Comparison of ENCODE assay signal across 22 mouse cellular contexts in the genomic region with DNA sequence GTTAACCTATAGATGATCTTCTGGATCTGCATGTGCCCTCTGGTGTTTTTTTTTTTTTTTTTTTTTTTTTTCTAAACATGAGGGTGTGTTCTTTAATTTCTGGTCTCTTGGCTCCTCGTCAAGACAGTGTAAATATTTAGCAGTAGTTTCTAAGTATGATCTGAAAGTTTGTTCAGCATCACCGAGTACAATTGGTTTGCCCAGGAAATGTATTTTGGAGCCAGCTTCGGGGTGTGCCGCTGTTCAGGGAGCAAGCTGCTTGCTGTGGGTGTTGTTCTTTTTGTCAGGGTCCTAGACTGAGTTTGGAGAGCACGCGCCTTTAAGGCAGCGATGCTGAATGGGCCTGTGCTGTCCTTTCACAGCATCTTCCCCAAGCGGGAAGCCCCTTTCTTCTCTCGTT. TPM values are rescaled to one million over a fixed set of nuclear protein-coding genes. Genes with fewer than 3 reads are reported as not detected.
DNase-seq lines count a peak whose midpoint lies in the region; ATAC-seq lines count a peak whose summit lies in the region.
"Had no signal": no experiment of that assay in that cellular context is flagged by ENCODE, and none has a peak within 500 bp of the region (broad histone marks: within the 10 kb centered on the region; RNA-seq: fewer than 3 reads in every experiment).

No protein-coding gene starts in this region.

- H3K9ac ChIP-seq in hindbrain, embryonic 13.5 days, result no peak overlapping the region
- H3K9ac ChIP-seq in hindbrain, embryonic 16.5 days (ENCODE audit: low read depth, low read length), result no peak overlapping the region
- no peak overlapping the region for H3K9ac ChIP-seq in neural tube, embryonic 13.5 days
- no peak overlapping the region; the same call in 1 of the 2 replicates for H3K9ac ChIP-seq in lung, embryonic 16.5 days (ENCODE audit: low read length)
- H3K9ac ChIP-seq in stomach, embryonic 16.5 days (ENCODE audit: low read length), result no peak overlapping the region
- H3K9ac ChIP-seq: forebrain, postnatal 0 days; liver, embryonic 12.5 days had no signal

- peaks cover 43% of the 10 kb centered on the region for H3K4me1 ChIP-seq in hindbrain, embryonic 13.5 days (replicated peaks)
- H3K4me1 ChIP-seq in hindbrain, embryonic 16.5 days (ENCODE audit: control insufficient read depth, insufficient read depth, low read depth, low read length), result peaks cover 8% of the 10 kb centered on the region; the same call in 1 of the 2 replicates
- H3K4me1 ChIP-seq in neural tube, embryonic 13.5 days (replicated peaks), result peaks cover 56% of the 10 kb centered on the region
- H3K4me1 ChIP-seq in lung, embryonic 16.5 days (replicated peaks; ENCODE audit: control insufficient read depth, insufficient read depth, low read length), result peaks cover 17% of the 10 kb centered on the region
- peaks cover 19% of the 10 kb centered on the region for H3K4me1 ChIP-seq in stomach, embryonic 16.5 days (ENCODE audit: control insufficient read depth, insufficient read depth, low read length)

- 0 out of 2 replicates have a peak overlapping the region, but pooled peaks have one; percentile 13 for H3K4me2 ChIP-seq in hindbrain, embryonic 13.5 days
- no peak overlapping the region for H3K4me2 ChIP-seq in hindbrain, embryonic 16.5 days (ENCODE audit: low read length)
- 0 out of 2 replicates have a peak overlapping the region, but pooled peaks have one; percentile 10 for H3K4me2 ChIP-seq in neural tube, embryonic 13.5 days
- peak overlapping the region; percentile 31; the same call in 1 of the 2 replicates for H3K4me2 ChIP-seq in lung, embryonic 16.5 days (ENCODE audit: low read depth, low read length)
- peak overlapping the region; percentile 32 for H3K4me2 ChIP-seq in stomach, embryonic 16.5 days (ENCODE audit: low read depth, low read length)
- H3K4me2 ChIP-seq: liver, embryonic 12.5 days had no signal

- H3K36me3 ChIP-seq in hindbrain, embryonic 13.5 days, result 0 out of 2 replicates have a peak, but pooled peaks cover 4% of the 10 kb centered on the region
- H3K36me3 ChIP-seq in hindbrain, embryonic 16.5 days (ENCODE audit: control insufficient read depth, insufficient read depth, low read length), result peaks cover 3% of the 10 kb centered on the region; the same call in 1 of the 2 replicates
- peaks cover 3% of the 10 kb centered on the region; the same call in 1 of the 2 replicates for H3K36me3 ChIP-seq in neural tube, embryonic 13.5 days
- no peaks in the 10 kb centered on the region for H3K36me3 ChIP-seq in lung, embryonic 16.5 days (ENCODE audit: control insufficient read depth, insufficient read depth, low read length)
- H3K36me3 ChIP-seq in stomach, embryonic 16.5 days (ENCODE audit: control insufficient read depth, insufficient read depth, low read length), result no peaks in the 10 kb centered on the region
- H3K36me3 ChIP-seq: liver, embryonic 12.5 days had no signal

- DNase-seq in neural tube, embryonic 10.5 days (ENCODE audit: extremely low spot score, low spot score), result no peak
- no peak for DNase-seq in thymus, postnatal 14 days
- no peak for DNase-seq in adrenal gland, adult 8-10 months
- DNase-seq: B cell, adult 2 months; cerebellum, adult 9-11 months; forebrain, postnatal 0 days; gastrocnemius, postnatal 10 days; heart, postnatal 14 days; kidney, postnatal 36 days; layer of hippocampus, postnatal 36 days; spleen, adult 18-20 months had no signal

- no peak overlapping the region for H3K4me3 ChIP-seq in hindbrain, embryonic 13.5 days
- H3K4me3 ChIP-seq in hindbrain, embryonic 16.5 days (ENCODE audit: low read length), result no peak overlapping the region
- no peak overlapping the region for H3K4me3 ChIP-seq in neural tube, embryonic 13.5 days
- H3K4me3 ChIP-seq in lung, embryonic 16.5 days (ENCODE audit: low read length), result no peak overlapping the region
- H3K4me3 ChIP-seq in stomach, embryonic 16.5 days (replicated peaks; ENCODE audit: low read length), result no peak overlapping the region
- H3K4me3 ChIP-seq: heart, embryonic 10.5 days; limb, embryonic 10.5 days; liver, embryonic 12.5 days; megakaryocyte, embryonic 14.5 days; myocyte had no signal

- H3K27ac ChIP-seq in hindbrain, embryonic 13.5 days, result no peak overlapping the region
- no peak overlapping the region for H3K27ac ChIP-seq in hindbrain, embryonic 16.5 days (ENCODE audit: low read depth, low read length)
- H3K27ac ChIP-seq in neural tube, embryonic 13.5 days (replicated peaks), result no peak overlapping the region
- H3K27ac ChIP-seq in lung, embryonic 16.5 days (ENCODE audit: low read length), result 0 out of 2 replicates have a peak overlapping the region, but pooled peaks have one; percentile 63
- peak overlapping the region; percentile 55 for H3K27ac ChIP-seq in stomach, embryonic 16.5 days (ENCODE audit: low read length)
- H3K27ac ChIP-seq: heart, embryonic 10.5 days; limb, embryonic 10.5 days; liver, embryonic 12.5 days had no signal

- ATAC-seq in hindbrain, embryonic 13.5 days (ENCODE audit: low FRiP score), result no peak
- ATAC-seq in hindbrain, embryonic 16.5 days, result no peak
- ATAC-seq in neural tube, embryonic 13.5 days (ENCODE audit: low read depth), result no peak
- ATAC-seq in lung, embryonic 16.5 days (ENCODE audit: low read depth), result no peak
- ATAC-seq in stomach, embryonic 16.5 days (ENCODE audit: insufficient read depth, low FRiP score), result no peak
- ATAC-seq: forebrain, postnatal 0 days; inflammation-experienced regulatory T-cells, adult 6 months; liver, embryonic 12.5 days had no signal

- H3K9me3 ChIP-seq in hindbrain, embryonic 13.5 days, result no peaks in the 10 kb centered on the region
- H3K9me3 ChIP-seq in hindbrain, embryonic 16.5 days (ENCODE audit: control insufficient read depth, low read length), result no peaks in the 10 kb centered on the region; the same call in 1 of the 2 replicates
- H3K9me3 ChIP-seq in neural tube, embryonic 13.5 days, result no peaks in the 10 kb centered on the region
- H3K9me3 ChIP-seq in lung, embryonic 16.5 days (ENCODE audit: control insufficient read depth, low read length), result no peaks in the 10 kb centered on the region
- H3K9me3 ChIP-seq in stomach, embryonic 16.5 days (replicated peaks; ENCODE audit: control insufficient read depth, low read length), result no peaks in the 10 kb centered on the region; the same call in 1 of the 2 replicates
- H3K9me3 ChIP-seq: heart, embryonic 10.5 days; limb, embryonic 10.5 days; liver, embryonic 12.5 days had no signal

- H3K27me3 ChIP-seq in hindbrain, embryonic 13.5 days, result no peaks in the 10 kb centered on the region
- no peaks in the 10 kb centered on the region for H3K27me3 ChIP-seq in hindbrain, embryonic 16.5 days (replicated peaks; ENCODE audit: control insufficient read depth, insufficient read depth, low read length)
- no peaks in the 10 kb centered on the region for H3K27me3 ChIP-seq in neural tube, embryonic 13.5 days
- H3K27me3 ChIP-seq in lung, embryonic 16.5 days (ENCODE audit: control insufficient read depth, insufficient read depth, low read depth, low read length), result no peaks in the 10 kb centered on the region
- no peaks in the 10 kb centered on the region for H3K27me3 ChIP-seq in stomach, embryonic 16.5 days (ENCODE audit: control insufficient read depth, insufficient read depth, low read length)

- WGBS in hindbrain, embryonic 13.5 days, result 69% methylated on average over 9 of the region's 9 CpGs
- WGBS in hindbrain, embryonic 16.5 days, result 64% methylated on average over 9 of the region's 9 CpGs
- 74% methylated on average over 9 of the region's 9 CpGs for WGBS in neural tube, embryonic 13.5 days
- WGBS in lung, embryonic 16.5 days, result 24% methylated on average over 9 of the region's 9 CpGs
- 28% methylated on average over 9 of the region's 9 CpGs for WGBS in stomach, embryonic 16.5 days

RNA-seq across cellular contexts. Expression of a gene that starts 3.6 kb away (rescaled TPM):
- 247 and 272 TPM in 2 replicates for polyA plus RNA-seq in hindbrain, embryonic 13.5 days (2015; fragmentation: Nextera tagmentation; extraction: Ambion mirVana)
- 72.2 and 182 TPM in 2 replicates for polyA plus RNA-seq in hindbrain, embryonic 16.5 days (2015; fragmentation: Nextera tagmentation; extraction: Ambion mirVana)
- 315 and 322 TPM in 2 replicates for polyA plus RNA-seq in neural tube, embryonic 13.5 days (2015; fragmentation: Nextera tagmentation; extraction: Ambion mirVana)
- polyA plus RNA-seq in lung, embryonic 16.5 days (2015; fragmentation: Nextera tagmentation; extraction: Ambion mirVana), result 7.6 and 11.5 TPM in 2 replicates
- 7.0 and 7.9 TPM in 2 replicates for polyA plus RNA-seq in stomach, embryonic 16.5 days (2015; fragmentation: Nextera tagmentation; extraction: Ambion mirVana)
- 10 to 100 TPM in 1 of 4 experiments, 1 to 10 TPM in 3; 5.1 to 11.5 (median 7.9) TPM for total RNA-seq in adrenal gland, adult 8-10 months (2022)
- polyA plus RNA-seq: inflammation-experienced regulatory T-cells, adult 6 months had no signal

RNA-seq across cellular contexts. Expression of a gene that starts 48.8 kb away (rescaled TPM):
- polyA plus RNA-seq in hindbrain, embryonic 13.5 days (2015; fragmentation: Nextera tagmentation; extraction: Ambion mirVana), result 33.4 and 39.0 TPM in 2 replicates
- 21.8 and 24.5 TPM in 2 replicates for polyA plus RNA-seq in hindbrain, embryonic 16.5 days (2015; fragmentation: Nextera tagmentation; extraction: Ambion mirVana)
- 36.2 and 43.9 TPM in 2 replicates for polyA plus RNA-seq in neural tube, embryonic 13.5 days (2015; fragmentation: Nextera tagmentation; extraction: Ambion mirVana)
- 19.2 and 22.4 TPM in 2 replicates for polyA plus RNA-seq in lung, embryonic 16.5 days (2015; fragmentation: Nextera tagmentation; extraction: Ambion mirVana)
- polyA plus RNA-seq in stomach, embryonic 16.5 days (2015; fragmentation: Nextera tagmentation; extraction: Ambion mirVana), result 14.9 and 17.4 TPM in 2 replicates
- total RNA-seq in adrenal gland, adult 8-10 months (2022), result 10 to 100 TPM; 13.6 to 22.3 (median 19.3) TPM
- polyA plus RNA-seq: inflammation-experienced regulatory T-cells, adult 6 months had no signal

Comparison
In these comparisons a context has a peak if more than half of its experiments do, and no peak if none do; other contexts are left out.
1. H3K27ac ChIP-seq: peak in lung, embryonic 16.5 days (single experiment) and stomach, embryonic 16.5 days (single experiment); none in hindbrain, embryonic 13.5 days (single experiment), hindbrain, embryonic 16.5 days (single experiment) and neural tube, embryonic 13.5 days (single experiment).